Mouse (Mus musculus): Measurements from ENCODE around the gene Gnaq.
A peak's percentile ranks its signal among the peaks of the same experiment; 100 is the strongest.
"Not testable (repeated sequence)": the region's sequence is repeated elsewhere in the genome, so short reads cannot be mapped to it uniquely, and the experiment has no call there.

Gene Gnaq

DNA sequence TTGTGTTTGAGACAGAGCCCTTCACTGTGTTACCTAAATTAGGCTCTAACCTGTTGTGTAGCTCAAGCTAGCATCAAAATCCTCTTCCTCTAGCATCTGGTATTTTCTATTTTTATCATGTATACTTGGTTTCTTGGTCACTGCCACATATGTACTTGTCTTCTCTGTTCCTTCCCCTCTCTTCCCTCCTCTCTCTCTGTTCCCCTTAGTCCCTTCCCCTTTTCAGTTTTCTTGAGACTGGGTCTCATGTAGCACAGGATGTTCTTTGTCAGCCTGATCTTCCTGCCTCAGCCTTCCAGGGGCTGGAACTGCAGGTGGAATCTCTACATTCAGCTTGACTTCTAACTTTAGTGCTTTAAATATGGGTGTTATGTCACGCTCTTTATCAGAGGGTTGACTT lies 16.5 kb downstream of the Gnaq start:
- no peak for DNase-seq

DNA sequence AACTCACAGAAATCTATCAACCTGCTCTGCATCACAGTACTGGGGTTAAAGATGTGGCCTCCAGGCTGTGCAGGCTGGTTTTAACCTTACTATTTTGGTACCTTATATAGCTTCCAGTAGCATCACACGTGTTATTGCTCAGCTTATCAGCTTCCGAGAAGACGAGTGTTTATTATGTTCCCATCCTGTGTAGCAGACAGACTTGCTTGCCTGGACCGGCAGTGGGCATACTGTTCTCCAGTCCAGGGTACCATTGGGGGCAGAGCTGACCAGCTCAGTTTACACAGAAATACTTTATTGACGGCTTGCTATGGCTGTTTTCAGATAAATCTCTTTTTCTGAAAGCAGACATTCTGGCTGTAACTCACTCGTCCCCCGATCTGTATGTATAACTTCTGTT lies 17.7 kb downstream of the Gnaq start:
- DNase-seq = no peak

DNA sequence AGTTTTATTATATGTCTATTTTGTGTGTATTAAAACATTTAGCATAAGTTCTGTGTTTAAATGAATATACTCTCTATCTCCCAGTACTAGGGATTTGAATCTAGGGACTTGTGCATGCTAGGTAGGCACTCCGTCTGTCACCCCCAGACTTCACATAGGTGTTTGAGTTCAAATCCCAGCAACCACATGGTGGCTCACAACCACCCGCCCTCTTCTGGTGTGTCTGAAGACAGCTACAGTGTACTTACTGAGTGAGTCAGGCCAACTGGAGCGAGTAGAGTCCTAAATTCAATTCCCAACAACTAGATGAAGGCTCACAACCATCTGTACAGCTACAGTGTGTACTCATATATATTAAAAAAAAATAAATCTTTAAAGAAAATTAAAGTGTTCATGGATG lies 21.2 kb downstream of the Gnaq start:
- no peak for DNase-seq

DNA sequence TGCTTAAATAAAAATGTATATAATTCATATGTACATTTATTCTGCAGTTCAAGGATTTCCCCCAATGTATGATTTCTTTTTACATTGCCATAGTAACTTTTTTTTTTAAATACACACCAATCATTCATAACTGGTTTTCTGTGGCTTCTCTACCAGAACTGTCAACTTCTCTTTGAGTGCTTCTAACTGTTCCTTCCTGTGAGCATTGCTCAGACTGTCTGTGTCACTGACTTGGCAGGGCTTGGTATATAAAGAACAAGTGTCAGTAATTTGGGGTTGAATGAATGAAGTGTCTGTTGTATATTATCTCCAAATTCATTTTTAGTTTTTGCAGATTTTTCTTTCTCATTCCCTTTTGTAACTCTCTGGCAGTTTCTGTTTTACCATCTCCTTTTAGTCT lies 21.8 kb downstream of the Gnaq start:
- no peak for DNase-seq

DNA sequence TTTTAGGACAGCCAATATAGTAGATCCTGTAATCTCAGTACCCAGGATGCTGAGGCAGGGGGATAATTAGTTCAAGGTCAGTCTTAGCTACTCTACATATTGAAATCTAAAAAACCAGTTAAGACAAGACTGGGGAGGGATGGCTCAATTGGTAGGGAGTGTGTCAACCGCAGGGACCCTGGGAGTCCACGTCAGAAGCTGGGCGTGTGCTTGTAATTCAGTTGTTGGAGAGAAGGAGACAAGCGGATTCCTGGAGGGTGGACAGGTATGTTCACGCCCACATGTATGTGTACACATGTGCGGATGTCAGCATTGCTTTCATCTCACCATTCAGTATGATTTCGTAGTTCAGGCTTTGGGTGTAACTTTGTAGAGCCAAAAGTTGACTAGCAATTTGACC lies 24.5 kb downstream of the Gnaq start:
- DNase-seq = no peak

DNA sequence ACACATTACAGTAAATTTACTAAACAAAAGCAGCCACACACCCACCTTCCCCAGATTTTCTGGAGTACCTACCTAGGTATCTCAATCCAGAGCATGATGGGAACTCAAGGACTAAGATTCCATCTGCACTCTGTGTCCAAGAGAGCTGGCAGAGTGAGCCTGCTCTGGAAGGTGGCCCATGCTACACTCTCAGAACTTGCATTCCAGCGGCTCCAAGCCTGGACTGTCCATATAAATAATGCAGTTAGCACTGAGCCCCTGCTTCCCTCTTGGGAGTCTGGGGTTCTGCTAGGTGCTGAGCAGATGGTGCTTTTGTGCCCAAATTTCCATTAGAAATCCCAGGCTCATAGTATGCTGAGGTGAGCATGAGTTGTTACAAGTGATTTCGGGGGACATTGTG lies 28.1 kb downstream of the Gnaq start:
- DNase-seq = peak; percentile 45

DNA sequence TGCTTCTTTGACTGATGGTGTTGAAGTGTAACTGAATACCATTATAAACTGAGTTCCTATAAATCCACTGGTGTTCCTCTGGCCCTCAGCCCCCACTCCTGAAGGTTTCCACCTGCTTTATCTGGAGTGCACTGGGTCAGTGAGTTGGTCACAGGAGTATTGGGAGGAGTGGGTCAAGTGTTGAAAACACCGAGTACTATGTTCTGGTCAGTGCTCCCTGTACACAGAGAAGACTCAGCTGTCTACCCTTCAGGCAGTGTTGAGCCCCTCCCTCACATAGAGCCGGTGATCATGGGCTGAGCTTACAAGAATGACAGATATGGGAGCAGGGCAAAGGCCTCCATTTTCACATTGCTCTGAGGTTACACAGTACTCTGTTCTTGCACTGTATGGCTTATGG lies 28.6 kb downstream of the Gnaq start:
- no peak for DNase-seq

DNA sequence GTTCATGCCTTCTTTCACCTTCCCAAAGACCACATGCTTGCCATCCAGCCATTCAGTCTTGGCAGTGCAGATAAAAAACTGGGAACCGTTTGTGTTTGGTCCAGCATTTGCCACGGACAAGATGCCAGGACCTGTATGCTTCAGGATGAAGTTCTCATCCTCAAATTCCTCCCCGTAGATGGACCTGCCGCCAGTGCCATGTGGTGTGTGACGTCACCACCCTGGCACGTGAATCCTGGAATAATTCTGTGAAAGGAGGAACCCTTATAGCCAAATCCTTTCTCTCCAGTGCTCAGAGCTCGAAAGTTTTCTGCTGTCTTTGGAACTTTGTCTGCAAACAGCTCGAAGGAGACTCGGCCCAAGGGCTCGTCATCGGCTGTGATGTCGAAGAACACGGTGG lies 31.8 kb downstream of the Gnaq start:
- not testable (repeated sequence) for DNase-seq

DNA sequence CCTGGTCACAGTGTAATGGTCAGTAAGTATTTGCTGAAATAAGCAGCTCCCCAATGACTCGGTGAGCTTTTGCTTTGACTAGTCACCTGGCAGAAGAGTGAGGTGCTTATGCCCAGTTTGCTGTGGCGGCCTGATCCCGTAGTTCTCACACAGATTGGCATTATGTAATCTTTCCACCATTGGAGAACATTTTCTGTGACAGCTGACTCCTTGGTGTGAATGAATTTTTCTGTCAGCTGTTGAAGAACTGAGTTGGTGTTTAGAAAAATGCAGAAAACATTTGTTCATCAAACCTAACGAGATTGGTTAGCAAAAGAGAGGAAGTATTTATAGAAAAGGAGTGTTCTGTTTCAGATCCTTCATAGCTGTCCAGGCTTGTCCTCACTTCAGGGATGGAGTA lies 34.6 kb downstream of the Gnaq start:
- DNase-seq = no peak

DNA sequence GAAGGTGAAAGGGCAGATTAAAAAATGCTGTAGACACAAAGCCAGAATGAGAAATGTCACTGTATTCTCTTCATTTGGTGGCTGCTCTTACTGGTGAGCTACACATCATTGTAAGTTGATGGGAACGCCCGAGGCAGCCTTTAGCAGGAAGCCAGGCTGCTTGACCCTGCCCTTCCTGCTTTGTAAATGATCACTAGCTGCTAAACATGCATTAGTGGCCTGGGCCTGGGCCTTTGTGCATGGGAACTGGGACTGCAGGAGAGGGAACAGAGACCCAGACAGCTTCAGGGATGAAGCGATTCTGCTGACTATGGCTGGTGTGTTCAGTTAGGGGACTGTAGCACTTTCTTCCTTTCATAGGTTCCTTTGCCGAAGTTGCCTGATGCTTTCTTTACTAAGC lies 35.6 kb downstream of the Gnaq start:
- peak; percentile 66 for DNase-seq

DNA sequence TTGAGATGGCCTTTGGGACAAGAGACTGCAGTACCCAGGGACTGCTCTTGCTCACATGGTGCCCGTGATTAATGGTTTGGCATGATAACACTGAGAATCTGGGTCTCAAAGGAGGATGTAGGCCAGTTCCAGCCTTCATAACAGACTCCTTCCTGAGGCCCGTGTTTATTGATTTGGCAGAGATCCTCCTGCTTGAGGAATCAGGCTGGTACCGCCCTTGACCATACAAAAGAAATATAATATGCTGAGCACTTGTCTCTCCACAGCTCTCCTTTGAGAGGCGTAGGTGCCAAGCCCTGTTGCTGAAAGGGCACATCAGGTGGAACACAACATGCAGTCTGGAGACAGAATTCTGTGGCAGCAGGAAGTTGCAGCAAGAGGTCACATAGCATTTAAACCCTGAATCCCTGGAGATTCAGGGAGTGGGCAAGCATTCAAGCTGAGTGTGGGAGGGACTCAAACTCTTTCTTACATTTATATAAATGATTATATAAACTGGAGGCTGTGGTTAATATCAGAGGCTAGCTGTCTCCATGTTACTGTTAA lies 36.1 kb downstream of the Gnaq start:
- peak; percentile 75 for DNase-seq

DNA sequence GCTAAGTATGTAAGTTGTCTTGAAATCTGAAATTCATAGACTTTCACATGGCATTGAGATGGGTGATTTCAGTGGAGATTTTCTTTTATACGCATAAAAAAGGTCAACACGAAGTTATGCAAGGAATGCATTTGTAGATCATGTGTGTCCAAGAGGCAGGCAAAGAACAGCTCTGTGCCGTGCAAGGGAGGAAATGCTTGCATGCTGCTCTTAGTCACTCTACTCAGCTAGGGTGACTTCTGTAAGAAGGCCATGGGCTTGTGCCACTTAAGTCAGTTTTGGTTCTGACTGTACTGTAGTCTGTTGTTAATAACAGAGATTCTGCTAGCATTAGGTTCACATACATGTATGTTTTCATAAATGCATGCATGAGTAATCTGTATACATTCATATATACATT lies 38.1 kb downstream of the Gnaq start:
- DNase-seq = no peak

DNA sequence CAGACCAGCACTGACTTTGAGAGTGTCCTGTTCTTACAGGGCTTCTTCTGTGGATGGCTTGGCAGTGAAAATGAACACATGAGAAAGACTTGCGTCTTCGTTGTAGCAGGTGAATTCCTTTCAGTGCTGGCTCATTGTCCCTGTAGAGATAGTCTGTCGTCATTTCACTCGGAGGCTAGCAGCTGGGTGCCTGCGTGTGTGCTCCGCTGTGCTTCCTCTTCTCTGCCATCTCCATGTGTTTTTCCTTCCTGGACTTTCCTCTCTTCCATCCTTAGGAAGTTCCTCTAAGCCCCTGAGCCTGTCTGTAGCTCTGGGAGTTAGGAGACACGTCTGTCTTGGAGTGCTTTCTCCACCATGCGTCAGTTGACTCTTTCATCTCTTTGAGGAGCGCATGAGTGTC lies 41.1 kb downstream of the Gnaq start:
- no peak for DNase-seq

DNA sequence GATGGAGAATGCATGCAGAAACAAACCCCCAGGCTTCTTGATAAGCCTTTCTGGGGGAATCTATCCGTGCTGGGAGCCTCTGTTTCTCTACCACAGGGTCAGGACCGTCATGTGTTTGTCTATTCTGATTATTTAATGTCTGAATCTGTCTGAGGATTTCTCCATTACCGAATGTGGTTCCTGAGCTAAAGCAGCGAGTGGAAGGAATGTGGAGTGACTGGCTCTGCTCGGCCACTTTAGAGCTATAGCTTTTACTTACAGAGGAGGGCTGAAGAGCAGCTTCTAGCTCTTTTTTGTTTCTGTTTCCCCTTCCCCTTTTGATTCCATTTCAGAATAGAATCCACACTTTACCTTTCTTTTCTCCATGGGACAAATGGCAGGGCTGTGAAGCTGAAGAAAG lies 43.8 kb downstream of the Gnaq start:
- DNase-seq = no peak

DNA sequence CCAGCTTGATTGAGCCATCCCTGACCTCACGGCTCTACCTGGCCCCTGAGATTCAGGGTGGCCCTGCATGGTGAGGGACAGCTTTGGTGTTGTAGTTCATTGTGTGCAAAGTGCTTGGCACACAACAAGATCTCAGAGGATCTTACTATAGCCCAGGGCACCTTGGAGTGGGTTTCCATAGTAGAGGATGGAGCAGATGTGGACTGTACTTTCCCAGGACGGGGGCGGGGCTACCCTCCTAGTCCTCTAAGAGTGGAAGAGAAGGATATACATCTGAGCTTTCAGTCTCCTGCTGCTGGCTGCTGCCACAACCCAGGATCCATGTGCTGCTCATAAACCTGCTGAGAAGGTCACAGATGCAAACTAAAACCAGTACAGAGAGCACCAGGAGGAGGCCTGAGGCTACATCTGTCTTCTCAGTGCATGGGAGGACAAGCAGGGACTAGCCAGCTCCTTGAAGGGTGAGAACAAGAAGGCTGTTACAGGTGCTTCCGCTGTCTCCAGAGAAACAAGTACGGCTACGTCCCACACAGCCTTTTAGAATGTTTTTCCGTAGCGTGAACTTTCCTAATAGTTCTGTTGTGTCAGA lies 44.6 kb downstream of the Gnaq start:
- DNase-seq = no peak

DNA sequence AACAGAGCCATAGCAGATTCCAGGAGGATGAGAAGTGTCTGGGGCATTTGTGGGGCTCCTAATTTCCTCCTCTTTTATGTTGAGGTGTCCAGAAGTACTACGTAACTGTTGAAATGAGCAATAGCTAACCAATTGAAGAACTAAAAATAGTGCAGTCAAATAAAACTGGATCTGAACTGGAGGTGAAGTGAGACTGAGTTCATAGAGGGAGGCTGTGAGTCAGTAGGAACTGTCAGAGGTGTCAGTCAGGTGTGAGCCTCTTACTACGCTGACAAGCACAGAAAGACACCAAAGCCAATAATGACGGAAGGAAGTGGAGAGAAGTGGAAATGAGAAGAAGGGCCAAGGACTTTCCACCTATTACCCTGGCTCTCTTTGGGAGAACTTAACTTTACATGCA lies 48.6 kb downstream of the Gnaq start:
- no peak for DNase-seq

DNA sequence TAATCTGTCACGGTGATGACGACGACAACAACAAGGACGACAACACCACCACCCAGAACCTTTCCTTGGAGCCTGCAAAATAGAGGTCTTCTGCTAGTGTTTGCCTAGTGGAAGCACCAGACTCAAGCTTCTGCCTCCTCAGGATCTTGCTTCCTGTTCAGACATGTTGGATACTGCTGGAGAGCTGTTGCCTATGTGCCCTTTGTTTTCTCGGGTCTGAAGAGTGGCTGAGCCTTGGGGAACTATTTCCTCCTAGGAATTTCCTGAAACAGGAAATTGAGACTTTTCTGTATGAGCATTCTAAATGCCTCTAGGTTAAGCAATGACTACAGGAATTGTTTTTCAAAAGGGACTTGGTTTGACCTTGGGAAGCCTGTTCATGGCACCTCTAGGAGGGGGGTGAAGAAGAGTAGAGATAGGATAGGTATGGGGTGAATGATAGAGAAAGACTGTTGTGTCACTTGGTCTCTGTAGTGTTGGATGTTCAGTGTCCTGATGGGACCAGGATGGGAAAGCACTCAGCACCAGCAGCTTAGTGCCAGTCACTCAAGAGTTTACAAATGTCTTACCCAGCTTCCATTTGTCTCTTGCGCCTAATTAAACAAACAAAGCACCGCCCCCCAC lies 49.3 kb downstream of the Gnaq start:
- DNase-seq = peak; percentile 30

DNA sequence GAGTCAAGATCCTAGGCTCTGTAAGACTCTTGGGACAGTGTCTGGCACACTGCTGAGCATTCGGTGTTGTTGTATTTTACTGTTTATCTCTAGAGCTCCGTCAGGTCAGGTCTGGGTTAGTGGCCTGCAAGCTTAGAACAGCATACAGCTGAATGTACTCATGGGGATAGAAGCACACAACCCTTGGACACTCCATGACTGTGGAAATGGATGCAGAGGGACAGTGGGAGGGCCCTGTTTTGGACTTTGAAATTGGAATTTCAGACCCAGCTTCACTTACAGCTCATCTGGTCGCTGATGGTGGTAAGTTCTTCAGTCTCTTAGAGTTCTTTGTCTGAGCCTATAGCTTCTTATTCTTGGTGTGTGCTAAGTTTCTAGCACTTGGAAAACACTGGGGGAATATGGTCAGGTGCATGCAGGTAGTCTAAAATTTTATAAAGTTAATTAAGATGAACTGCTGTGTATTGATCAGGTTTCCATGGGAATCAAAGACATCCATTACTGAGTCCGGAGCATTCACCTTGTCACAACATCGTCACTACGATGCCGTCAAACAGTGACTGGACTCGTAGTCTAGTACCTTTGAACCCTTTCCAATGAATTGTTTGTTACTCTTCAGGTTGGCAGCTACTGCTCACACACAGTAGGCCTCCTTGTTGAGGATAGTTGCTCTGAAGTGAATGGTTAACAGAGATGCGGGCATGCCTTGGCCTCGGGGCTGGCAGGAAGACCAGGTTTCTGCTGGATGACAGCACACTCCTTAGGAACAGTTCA lies 51.1 kb downstream of the Gnaq start:
- DNase-seq = no peak

DNA sequence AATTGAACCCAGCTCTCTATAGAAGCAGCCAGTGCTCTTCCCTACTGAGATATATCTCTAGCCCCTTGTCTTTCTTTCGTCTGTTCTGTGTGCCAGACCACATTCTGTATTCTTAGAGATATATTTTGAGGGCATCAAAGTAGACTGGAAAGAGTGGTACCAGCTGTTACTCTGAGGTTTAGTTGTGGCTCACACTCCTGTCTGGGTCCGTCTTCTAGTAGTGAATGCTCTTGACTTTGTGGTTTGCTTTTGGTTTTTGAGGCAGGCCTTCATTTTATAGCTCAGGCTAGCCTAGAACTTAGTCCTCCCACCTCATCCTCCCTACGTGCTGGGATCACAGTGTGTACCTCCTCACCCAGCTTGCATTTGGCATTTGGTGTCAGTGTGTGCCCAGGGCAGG lies 54.4 kb downstream of the Gnaq start:
- DNase-seq = no peak

DNA sequence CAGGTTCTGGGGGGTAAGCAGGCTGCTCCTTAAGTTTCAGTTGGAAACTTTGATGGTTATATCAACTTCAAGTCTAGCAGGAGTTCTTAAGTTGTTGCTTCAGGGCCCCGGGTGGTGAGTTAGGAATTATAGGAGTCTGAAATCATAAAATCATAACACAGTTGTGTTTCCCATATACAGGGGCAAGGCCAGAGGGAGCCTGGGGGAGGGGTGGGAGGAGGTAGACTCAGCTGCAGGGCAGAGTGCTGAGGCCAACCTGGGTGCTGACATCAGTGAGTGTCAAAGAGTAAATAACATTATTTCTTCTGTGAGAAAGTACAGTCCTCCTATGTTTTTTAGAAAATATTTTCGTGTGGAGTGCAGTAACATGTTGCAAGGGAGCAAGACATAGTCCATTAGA lies 55.3 kb downstream of the Gnaq start:
- DNase-seq = no peak

DNA sequence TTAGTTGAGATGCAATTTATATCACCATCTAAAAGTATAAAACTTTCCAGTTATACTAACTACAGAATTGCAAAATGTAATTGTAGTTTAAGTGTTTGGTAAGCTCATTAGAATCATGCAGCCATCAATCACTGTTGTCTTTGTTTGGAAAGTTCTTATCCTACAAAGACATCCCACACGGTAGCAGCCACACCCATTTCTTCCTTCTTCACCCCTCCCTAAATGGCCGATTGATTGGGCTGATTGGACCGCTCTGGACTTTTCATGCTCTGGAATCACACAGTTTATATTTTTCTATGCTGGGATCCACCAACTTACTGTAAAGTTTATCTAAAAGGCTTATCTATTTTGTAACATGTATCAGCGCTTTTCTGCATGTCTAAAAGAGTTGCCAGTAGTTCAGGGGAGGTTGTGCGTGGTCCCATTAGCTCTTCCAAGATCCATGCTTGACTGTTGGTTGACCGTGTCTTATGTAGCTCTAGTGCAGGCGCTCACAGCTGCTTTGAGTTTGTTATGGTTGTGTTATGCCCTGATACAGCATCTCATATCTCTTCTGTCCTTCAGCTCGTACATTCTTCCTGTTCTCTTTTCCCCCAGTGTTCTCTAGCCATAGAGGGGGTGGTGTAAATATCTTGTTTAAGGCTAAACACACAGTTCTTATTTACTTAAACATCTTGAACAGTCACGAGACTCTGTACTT lies 56.6 kb downstream of the Gnaq start:
- DNase-seq = peak; percentile 22

DNA sequence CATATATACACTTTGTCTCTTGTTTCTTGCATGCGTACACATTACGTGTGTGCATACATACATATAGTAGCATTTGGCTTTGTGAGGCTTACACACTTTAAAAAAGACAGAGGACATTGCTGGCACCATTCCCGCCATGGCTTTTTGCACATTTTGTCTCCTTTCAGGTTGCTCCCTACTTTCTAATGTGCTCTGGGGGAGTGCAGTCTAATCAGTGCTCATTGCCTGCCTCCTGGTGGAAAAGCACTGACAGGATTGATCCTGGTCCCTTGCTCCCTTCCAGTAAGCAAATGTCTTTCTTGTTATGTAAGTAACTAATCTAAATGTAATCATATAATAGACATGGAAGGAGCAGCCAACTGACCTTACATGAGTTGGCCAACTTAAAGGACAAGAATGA lies 65.5 kb downstream of the Gnaq start:
- peak; percentile 45 for DNase-seq

DNA sequence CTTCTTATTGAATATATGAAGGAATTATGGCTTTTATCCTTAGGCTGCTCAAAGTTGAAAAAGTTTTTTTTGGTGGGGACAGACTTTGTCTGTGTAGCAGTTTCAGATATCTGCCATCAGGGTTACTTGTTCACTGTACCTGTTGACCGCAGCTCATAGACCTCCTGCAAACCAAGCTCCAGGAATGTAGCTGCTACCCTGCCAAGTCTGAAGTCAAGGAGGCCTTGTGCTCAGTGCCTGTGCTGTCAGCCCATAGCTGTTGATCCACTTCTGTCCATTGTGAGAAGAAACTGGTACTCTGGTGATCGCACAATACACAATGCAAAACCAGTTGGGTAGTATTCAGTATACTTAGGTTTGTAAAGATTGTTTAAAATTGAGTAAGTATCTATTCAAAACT lies 68.7 kb downstream of the Gnaq start:
- DNase-seq = peak; percentile 24

All from lung, postnatal 10 days (tissue).